Mouse (Mus musculus) forebrain, embryonic 14.5 days (tissue): Measurements from ENCODE around the gene Rnf20. TPM values are rescaled to one million over a fixed set of nuclear protein-coding genes. Genes with fewer than 3 reads are reported as not detected.

Experiments
- ATAC-seq: fragments of 200-750 bp; cut with Nextera tagmentation; 2 replicates; pipeline ENCODE4 v1.8.0; 2017; ENCODE audit warnings: mild to moderate bottlenecking, moderate library complexity
- DNase-seq: peaks from one replicate; pipeline ENCODE4 v3.0.0-alpha.2; 2015; ENCODE audit warnings: low spot score
- H3K27ac ChIP-seq: fragments of 300-500 bp; sonication (generic); 2 replicates; pipeline ENCODE4 v1.5.1; 2014; ENCODE audit warnings: low read depth, mild to moderate bottlenecking, control low read depth, low read length, moderate library complexity
- H3K27me3 ChIP-seq: fragments of 300-500 bp; sonication (generic); replicated peaks from 2 replicates; pipeline ENCODE4 v1.6.1; 2014; ENCODE audit warnings: low read length, control low read depth, mixed read lengths; ENCODE audit not compliant: control insufficient read depth, insufficient read depth
- H3K36me3 ChIP-seq: fragments of 300-500 bp; sonication (generic); 2 replicates; pipeline ENCODE4 v1.6.1; 2014; ENCODE audit warnings: low read length, control low read depth; ENCODE audit not compliant: control insufficient read depth, insufficient read depth
- H3K4me1 ChIP-seq: fragments of 300-500 bp; sonication (generic); 2 replicates; pipeline ENCODE4 v1.6.1; 2014; ENCODE audit warnings: antibody characterized with exemption, low read length, control low read depth; ENCODE audit not compliant: control insufficient read depth, insufficient read depth
- H3K4me2 ChIP-seq: fragments of 300-500 bp; sonication (generic); 2 replicates; pipeline ENCODE4 v1.6.1; 2014; ENCODE audit warnings: mild to moderate bottlenecking, control low read depth, low read length
- H3K4me3 ChIP-seq: fragments of 300-500 bp; sonication (generic); 2 replicates; pipeline ENCODE4 v1.5.1; 2014; ENCODE audit warnings: low read depth, low read length, control low read depth
- H3K9ac ChIP-seq: fragments of 300-500 bp; sonication (generic); 2 replicates; pipeline ENCODE4 v1.6.1; 2014; ENCODE audit warnings: mild to moderate bottlenecking, low read length, control low read depth, moderate library complexity
- H3K9me3 ChIP-seq: fragments of 300-500 bp; sonication (generic); replicated peaks from 2 replicates; pipeline ENCODE4 v1.6.1; 2016; ENCODE audit warnings: low read length, control low read depth, mixed read lengths; ENCODE audit not compliant: control insufficient read depth
- WGBS: fragments of 180-500 bp; shearing (Covaris S2); extraction: QIAGEN DNeasy Blood & Tissue Kit; methylation state at CpG from one replicate; pipeline ENCODE4 v1.1.7; 2014; 5-methylcytosine and 5-hydroxymethylcytosine counted together
- polyA plus RNA-seq: library from polyadenylated mRNA; unstranded; fragments of >200 nt; fragmentation: Nextera tagmentation; extraction: Ambion mirVana; gene quantifications from 2 replicates; pipeline ENCODE4 v1.2.1, GENCODE M21; 2014

Rnf20 gene
- polyA plus RNA-seq, 1 experiment from 2014 or later: 63.0 TPM

DNA sequence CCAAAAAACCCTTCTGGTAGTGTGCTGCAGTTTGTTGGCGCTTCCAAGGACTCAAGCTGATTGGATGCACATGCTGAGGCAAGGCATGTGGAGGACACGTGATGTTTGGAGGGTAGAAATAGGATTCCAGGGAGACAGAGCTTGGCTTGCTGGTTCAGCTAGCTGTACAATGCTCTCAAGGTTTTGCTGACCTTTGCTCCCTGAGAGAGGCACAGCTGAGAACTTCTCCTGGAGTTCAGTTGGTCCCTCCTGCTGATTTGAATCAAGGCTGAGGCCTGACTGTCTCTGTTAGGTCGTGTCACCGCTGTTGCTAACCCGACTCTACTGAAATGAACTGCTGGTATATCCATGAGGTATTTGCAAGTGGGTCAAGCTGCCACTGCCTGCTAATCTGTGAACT, 2.9 kb upstream of the Rnf20 start:
- ATAC-seq (no peak), DNase-seq (no peak)
- Histone ChIP-seq H3K36me3 (no peaks in the 10 kb centered on the region; the same call in 1 of the 2 replicates), H3K4me2 (no peak overlapping the region), H3K4me1 (peaks cover 6% of the 10 kb centered on the region), H3K9me3 (no peaks in the 10 kb centered on the region), H3K27ac (no peak overlapping the region), H3K27me3 (no peaks in the 10 kb centered on the region), H3K9ac (no peak overlapping the region), H3K4me3 (no peak overlapping the region)
- WGBS: 79% methylated on average over 5 of the region's 5 CpGs

DNA sequence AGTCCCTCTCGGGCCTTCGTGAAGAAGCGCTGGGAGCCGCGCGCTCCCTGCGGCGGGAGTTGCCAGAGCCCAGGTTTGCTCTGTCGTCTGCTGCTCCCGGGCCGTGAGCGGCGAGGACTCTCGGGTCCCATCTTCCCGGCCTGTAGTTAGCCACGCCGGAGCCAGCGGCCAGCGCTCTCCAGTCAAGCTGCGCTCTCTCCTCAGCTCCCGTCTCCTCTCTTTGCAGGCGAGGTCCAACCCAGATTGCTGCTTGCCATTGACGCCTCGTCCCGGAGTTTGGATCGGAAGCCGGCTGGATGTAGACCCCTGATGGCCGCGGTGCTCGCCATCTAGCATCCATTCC, 304 bp downstream of the Rnf20 start:
- under 1% methylated on average over 30 of the region's 30 CpGs for WGBS
- peak overlapping the region; percentile 79 for H3K9ac ChIP-seq
- peak overlapping the region; percentile 82 for H3K4me2 ChIP-seq
- peak overlapping the region; percentile 85 for H3K4me3 ChIP-seq
- peak overlapping the region; percentile 81 for H3K27ac ChIP-seq
- ATAC-seq (peak; percentile 73), DNase-seq (no peak)
- H3K27me3 ChIP-seq: no peaks in the 10 kb centered on the region
- H3K4me1 ChIP-seq: peaks cover 7% of the 10 kb centered on the region
- H3K36me3 ChIP-seq: peaks cover 30% of the 10 kb centered on the region
- no peaks in the 10 kb centered on the region for H3K9me3 ChIP-seq

- DNase-seq (no peak), ATAC-seq (no peak)
- Histone ChIP-seq H3K4me1 (peaks cover 7% of the 10 kb centered on the region), H3K27ac (no peak overlapping the region), H3K9me3 (no peaks in the 10 kb centered on the region), H3K36me3 (peaks cover 68% of the 10 kb centered on the region), H3K27me3 (no peaks in the 10 kb centered on the region), H3K4me3 (no peak overlapping the region), H3K4me2 (no peak overlapping the region), H3K9ac (no peak overlapping the region)
- WGBS: 90% methylated on average over 11 of the region's 11 CpGs
Measured at GRCm38 (mm10) chr4:49637821-49638220, 6.0 kb downstream of the Rnf20 start.

- WGBS: 80% methylated on average over 2 of the region's 2 CpGs
- no peaks in the 10 kb centered on the region for H3K9me3 ChIP-seq
- H3K4me3 ChIP-seq: no peak overlapping the region
- no peak for ATAC-seq
- no peaks in the 10 kb centered on the region for H3K27me3 ChIP-seq
- peaks cover 77% of the 10 kb centered on the region for H3K36me3 ChIP-seq
- no peak for DNase-seq
- no peak overlapping the region for H3K4me2 ChIP-seq
- H3K27ac ChIP-seq: no peak overlapping the region
- H3K4me1 ChIP-seq: no peaks in the 10 kb centered on the region
- H3K9ac ChIP-seq: no peak overlapping the region
Measured at GRCm38 (mm10) chr4:49639913-49640312, 8.1 kb downstream of the Rnf20 start.

DNA sequence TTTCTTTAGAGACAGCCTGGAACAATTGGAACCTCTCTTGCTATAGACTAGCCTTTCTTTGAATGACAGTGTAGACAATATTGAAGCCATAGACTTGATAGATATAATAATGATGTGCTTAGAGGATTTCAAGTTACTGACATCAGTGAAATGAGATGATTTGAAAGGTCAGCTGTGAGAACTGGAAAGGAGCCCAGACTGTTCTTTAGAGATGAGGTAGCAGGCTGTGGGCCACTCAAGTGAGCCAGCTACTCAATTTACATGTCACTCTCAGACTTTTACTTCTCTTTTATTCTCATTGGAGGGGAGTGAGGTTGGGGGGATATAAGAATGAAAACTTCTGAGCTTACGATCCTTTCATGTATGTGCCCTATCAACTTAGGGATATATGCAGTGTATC, 27.6 kb downstream of the Rnf20 start:
- Histone ChIP-seq H3K27me3 (no peaks in the 10 kb centered on the region), H3K27ac (no peak overlapping the region), H3K4me1 (no peaks in the 10 kb centered on the region), H3K4me3 (no peak overlapping the region), H3K36me3 (peaks cover 67% of the 10 kb centered on the region), H3K4me2 (no peak overlapping the region), H3K9me3 (no peaks in the 10 kb centered on the region), H3K9ac (no peak overlapping the region)
- DNase-seq (peak; percentile 42), ATAC-seq (peak; percentile 46; the same call in 1 of the 2 replicates)
- 68% methylated on average over 1 of the region's 1 CpGs for WGBS

DNA sequence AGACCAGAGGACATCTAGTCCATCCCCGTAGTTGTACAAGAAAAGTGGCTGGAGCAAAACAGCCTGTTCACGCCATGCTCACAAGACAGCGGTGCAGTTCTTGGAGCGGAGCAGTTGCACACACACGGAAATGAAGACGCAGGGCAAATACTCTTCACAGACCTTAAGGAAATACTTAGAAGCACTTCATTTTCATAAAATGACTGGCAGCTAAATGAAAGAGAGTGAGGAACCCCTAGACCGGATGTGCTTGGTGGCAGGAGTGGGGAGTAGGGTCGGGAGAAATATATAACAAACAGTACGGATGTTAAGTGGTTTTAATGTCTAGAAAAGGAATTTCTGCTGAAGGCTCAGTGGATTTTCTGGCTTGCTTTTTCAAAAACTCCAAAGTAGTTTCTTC, 29.9 kb downstream of the Rnf20 start:
- H3K36me3 ChIP-seq: peaks cover 50% of the 10 kb centered on the region
- WGBS: 94% methylated on average over 9 of the region's 9 CpGs
- H3K4me3 ChIP-seq: no peak overlapping the region
- no peak overlapping the region for H3K9ac ChIP-seq
- H3K27me3 ChIP-seq: no peaks in the 10 kb centered on the region
- no peak for ATAC-seq
- H3K4me1 ChIP-seq: no peaks in the 10 kb centered on the region
- DNase-seq: no peak
- no peak overlapping the region for H3K4me2 ChIP-seq
- H3K27ac ChIP-seq: no peak overlapping the region
- H3K9me3 ChIP-seq: no peaks in the 10 kb centered on the region

DNA sequence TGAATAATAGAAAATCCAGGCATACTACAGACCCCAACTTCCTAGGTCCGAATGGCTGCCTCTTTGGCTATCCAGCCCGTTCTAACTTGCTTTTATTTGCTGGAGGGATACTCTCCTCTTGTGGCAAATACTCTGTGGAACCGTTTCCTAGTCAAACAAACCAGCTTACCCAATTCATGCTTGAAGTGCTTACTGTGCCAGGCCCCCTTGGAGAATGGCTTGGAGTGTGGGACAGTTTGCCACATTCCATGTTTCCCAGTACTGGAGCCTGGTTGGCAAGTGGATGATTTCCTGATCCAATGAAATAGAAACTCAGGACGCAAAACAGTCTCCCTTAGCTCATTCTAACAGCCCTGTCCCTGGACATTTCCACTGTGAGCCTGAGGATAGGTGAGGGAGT, 30.4 kb downstream of the Rnf20 start:
- Histone ChIP-seq H3K4me1 (no peaks in the 10 kb centered on the region), H3K27me3 (no peaks in the 10 kb centered on the region), H3K9me3 (no peaks in the 10 kb centered on the region), H3K9ac (no peak overlapping the region), H3K36me3 (peaks cover 46% of the 10 kb centered on the region), H3K4me2 (no peak overlapping the region), H3K4me3 (no peak overlapping the region), H3K27ac (no peak overlapping the region)
- DNase-seq (no peak), ATAC-seq (no peak)
- WGBS: 88% methylated on average over 4 of the region's 4 CpGs

DNA sequence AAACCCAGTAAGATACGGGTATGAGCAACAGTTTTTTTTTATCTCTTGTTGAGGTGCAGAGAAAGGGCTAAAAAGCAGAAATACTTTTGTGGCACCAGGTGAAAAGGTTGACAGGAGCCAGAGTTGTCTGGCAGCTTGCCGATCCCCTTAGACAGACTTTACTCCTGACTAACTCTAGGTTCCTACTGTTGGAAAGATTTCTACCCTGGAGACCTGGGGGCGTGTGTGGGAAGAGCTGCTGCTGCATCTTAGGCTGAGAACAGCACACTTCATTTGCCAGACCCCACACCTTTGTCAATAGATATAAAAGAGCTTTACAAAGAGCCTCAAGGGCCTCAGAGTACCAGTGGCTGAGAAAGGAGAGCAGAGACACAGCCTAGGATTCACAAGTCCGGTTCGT, 33.0 kb downstream of the Rnf20 start:
- Histone ChIP-seq H3K4me3 (no peak overlapping the region), H3K36me3 (peaks cover 28% of the 10 kb centered on the region), H3K4me1 (no peaks in the 10 kb centered on the region), H3K9me3 (no peaks in the 10 kb centered on the region), H3K4me2 (no peak overlapping the region), H3K27ac (no peak overlapping the region), H3K9ac (no peak overlapping the region), H3K27me3 (no peaks in the 10 kb centered on the region)
- 77% methylated on average over 5 of the region's 5 CpGs for WGBS
- DNase-seq (no peak), ATAC-seq (no peak)

DNA sequence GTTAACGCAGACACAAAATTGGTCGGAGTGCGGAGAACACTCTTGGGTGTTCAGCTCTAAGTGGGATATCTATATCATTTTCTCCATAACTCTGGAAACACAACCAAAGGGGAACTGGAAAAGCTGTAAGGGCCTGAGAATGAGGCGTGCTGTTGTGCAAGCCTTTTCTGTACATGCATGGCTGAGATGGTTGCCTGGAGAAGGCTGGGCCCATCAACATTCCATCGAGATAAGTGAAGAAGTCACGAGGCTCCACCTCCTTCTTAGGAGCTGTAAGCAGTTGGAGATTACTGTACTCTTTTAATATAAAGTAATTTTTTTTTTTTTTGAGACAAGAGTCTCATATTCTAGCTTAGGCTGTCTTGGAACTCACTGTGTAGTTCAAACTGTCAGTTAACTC, 44.3 kb downstream of the Rnf20 start:
- 95% methylated on average over 6 of the region's 6 CpGs for WGBS
- ATAC-seq (no peak), DNase-seq (no peak)
- H3K36me3 ChIP-seq: no peaks in the 10 kb centered on the region
- H3K4me1 ChIP-seq: no peaks in the 10 kb centered on the region
- H3K27ac ChIP-seq: no peak overlapping the region
- no peaks in the 10 kb centered on the region for H3K27me3 ChIP-seq
- no peaks in the 10 kb centered on the region for H3K9me3 ChIP-seq
- H3K4me3 ChIP-seq: no peak overlapping the region
- H3K9ac ChIP-seq: no peak overlapping the region
- H3K4me2 ChIP-seq: no peak overlapping the region
